Mouse (Mus musculus): ENCODE measurements around the gene Taf1.

- no peak for TF ChIP-seq CTCF (IDR thresholded peaks at IDR 0.05; ENCODE audit: control insufficient read depth, insufficient read depth, insufficient read length)
- TF ChIP-seq USF1 (IDR thresholded peaks at IDR 0.05; ENCODE audit: low read depth) = no peak
- no peak for TF ChIP-seq MAX (IDR thresholded peaks at IDR 0.05)
Measured at GRCm38 (mm10) chrX:101585455-101585854, 52.9 kb downstream of the Taf1 start.

Data from C2C12 (cell line).